Mouse (Mus musculus) Patski (cell line): ENCODE measurements around the gene Lyl1. TPM values are rescaled to one million over a fixed set of nuclear protein-coding genes. Genes with fewer than 3 reads are reported as not detected.

Experiments
- ATAC-seq: fragments of 100-300 bp; one replicate; pipeline ENCODE4 v1.8.0; 2021
- CTCF ChIA-PET: fragments of 350-600 bp; sonication (Branson Sonifier 250); formaldehyde crosslinking; loops from one replicate; lab custom pipeline; 2022; ENCODE audit warnings: inconsistent platforms; lab: Charles Lee
- POLR2A ChIA-PET: fragments of 350-600 bp; sonication (Branson Sonifier 250); formaldehyde crosslinking; loops from one replicate; lab custom pipeline; 2022; ENCODE audit warnings: antibody characterized with exemption, inconsistent platforms; lab: Charles Lee
- DNase-seq: peaks from one replicate; pipeline ENCODE4 v3.0.0-alpha.2; 2011; ENCODE audit warnings: low read depth, low spot score
- H3K27me3 ChIP-seq: fragments of 371-371 bp; one replicate; pipeline ENCODE4 v1.5.1; 2021
- CTCF ChIP-seq: fragments of 100-300 bp; IDR thresholded peaks from one replicate; pipeline ENCODE4 v1.5.1; 2021
- in situ Hi-C: fragments of 300-500 bp; cut with MboI; formaldehyde crosslinking; loops from 3 replicates; pipeline ENCODE4 v1.11.1; 2018; ENCODE audit warnings: low pct_unique_long_range_greater_than_20kb, mixed read lengths
- polyA plus RNA-seq: library from polyadenylated mRNA; unstranded; gene quantifications from one replicate; pipeline ENCODE4 v1.2.3, GENCODE M21; 2021

Lyl1 gene
- 0.13 TPM for polyA plus RNA-seq

DNA sequence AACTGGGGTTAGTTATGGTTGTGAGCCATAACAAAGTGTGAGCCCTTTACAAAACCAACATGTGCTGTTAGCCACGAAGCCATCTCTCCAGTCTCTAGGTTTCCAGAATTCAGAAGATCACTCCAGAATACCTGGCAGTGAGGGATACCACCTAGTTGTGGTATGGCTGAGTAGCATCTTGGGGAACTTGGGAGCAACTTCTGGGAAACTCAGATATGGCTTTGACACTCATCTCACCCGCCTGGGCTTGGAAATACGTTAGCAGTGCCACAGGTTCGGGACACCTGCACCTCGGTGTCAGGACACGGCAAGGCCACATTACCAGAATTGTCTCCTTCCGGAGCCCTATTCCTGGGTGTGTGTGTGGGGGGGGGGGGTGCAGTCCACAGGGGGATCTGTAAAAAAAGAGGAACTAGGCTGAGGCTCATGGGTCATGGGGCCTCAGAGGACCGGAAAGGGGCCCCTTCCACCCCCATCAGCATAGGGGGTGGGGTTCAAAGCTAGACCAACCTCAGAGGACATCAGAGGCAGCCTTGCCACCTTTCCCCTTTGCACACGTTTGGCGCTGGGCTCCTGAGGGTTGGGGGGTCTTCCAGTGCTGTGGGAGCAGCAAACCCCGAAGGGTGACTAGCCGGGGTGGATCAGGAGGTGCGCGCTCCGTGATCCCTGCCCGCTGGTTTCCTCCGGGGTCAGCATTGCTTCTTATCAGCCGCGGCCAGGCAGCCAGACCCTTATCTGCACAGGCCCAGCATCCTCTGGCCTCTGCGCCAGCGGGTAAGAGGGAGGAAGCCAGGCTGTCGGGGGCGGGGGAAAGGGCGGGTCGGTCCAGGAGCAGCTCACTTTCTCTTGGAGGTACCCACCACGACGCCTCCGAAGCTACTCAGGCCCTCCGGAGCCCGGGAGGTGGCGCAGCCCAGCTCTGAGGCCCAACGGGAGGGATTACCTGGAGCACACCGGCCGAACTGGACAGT lies at the start of gene Lyl1:
Gene Lyl1, plus strand, starts transcription at position 517 of the 971 bp plus-strand sequence.
- POLR2A ChIA-PET: interaction anchor here (0.7 to 2.7 kb wide), 2 partner anchors 114 to 336 kb away, joined by 3 to 6 read pairs; partner anchors contain the start of gene Tnpo2
- TF ChIP-seq CTCF: no peak
- CTCF ChIA-PET: interaction anchor here (1.3 to 3.7 kb wide), 3 partner anchors 104 to 114 kb away, joined by 5 to 20 read pairs (median 5); no protein-coding TSS in a partner anchor
- no peaks in the 10 kb centered on the region for H3K27me3 ChIP-seq
- in situ Hi-C loops: loop anchor here (5.0 kb wide), 1 partner anchor 36 kb away; no protein-coding TSS in a partner anchor
- DNase-seq (no peak), ATAC-seq (no peak)

DNA sequence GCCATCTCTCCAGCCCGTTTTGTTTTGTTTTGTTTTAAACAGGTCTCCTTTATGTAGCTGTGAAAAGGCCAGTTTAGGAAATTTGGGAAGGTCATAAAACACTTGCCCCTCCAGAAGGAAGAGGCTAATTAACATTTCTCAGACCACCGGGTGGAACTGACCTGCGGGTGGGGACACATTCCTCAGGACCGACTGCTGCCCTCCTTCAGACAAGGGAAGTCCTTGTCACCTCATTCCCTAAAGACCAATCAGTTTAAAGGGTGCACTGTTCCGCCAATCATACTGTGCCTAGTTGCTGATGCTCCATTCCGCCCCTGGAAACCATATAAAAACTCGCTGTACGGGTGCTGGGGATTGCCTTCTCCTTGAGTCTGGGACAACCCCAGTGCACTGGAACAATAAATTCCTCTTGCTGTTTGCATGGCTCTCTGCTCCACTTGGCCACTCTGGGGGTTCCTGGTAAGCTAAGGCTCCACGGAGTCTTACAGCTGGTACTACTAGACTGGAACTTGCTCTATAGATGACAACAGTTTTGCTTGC lies 48.1 kb upstream of the Lyl1 start:
- DNase-seq (no peak), ATAC-seq (no peak)
- H3K27me3 ChIP-seq: no peaks in the 10 kb centered on the region
- ChIA-PET CTCF (no interaction called here), POLR2A (no interaction called here)
- no peak for TF ChIP-seq CTCF
- in situ Hi-C loops: loop anchor here (25.0 kb wide), 1 partner anchor 641 kb away; the partner anchor contains the start of genes 1700067K01Rik, 2210011C24Rik and Palm3

DNA sequence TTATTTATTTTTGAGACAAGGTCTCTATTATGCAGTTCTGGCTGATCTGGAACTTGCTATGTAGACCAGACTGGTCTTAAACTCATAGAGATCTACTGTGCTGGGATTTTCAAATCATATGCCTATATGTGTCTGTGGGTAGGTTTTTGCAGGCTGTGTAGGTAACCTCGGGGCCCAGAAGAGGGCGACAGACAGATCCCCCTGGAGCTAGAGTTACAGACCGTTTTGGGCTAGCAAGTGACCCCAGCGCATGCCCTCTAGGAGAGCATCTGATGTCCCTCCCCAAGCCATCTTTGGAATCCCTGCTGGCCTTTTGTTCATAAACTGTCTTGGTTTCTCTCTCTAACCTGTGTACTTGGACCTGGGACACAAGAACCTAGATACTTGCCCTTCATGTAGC lies 46.7 kb upstream of the Lyl1 start:
- in situ Hi-C loops: loop anchor here (25.0 kb wide), 1 partner anchor 642 kb away; the partner anchor contains the start of genes 1700067K01Rik, 2210011C24Rik and Palm3

DNA sequence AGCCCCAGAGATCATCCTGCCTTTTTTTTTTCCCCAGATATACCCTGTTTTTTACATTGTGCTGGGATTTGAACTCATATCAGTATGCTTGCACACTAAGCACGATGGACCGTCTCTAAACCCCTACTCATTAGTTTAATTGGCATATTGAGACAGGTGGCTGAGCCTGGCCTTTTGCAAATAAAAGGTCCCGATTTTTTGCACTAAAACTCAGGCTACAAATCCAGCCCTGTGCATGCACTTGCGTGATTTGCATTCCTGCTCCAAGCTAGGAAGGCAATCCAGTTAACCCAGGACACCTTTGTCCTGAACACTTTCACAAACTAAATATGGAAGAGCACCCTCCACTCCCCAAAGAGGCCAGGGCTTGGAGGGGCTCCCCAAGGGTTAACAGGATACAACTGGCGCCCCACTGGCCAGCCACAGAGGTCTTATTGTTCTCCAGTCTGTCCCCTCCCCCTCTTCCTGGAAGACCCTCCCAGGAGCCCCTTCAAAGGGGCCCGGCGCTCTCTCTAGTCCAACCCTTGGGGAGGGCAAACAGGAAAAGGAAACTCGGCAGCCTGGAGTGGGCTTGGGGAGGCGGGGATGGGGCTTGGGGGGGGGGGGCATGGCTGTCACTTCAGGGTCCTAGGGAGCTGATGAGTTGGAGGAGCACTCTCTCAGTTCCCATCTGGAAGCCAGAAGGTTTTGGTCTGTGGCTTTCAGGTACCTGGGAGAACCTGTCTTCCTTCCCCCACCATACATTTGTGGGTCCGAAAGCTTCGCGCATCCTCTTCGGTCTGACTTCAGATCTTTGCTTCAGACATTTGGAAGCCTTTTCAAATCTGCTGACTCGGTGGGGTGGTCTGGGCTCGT lies 45.7 kb upstream of the Lyl1 start:
- no peaks in the 10 kb centered on the region for H3K27me3 ChIP-seq
- ChIA-PET POLR2A (interaction anchor here (0.6 kb wide), 1 partner anchor 681 kb away, joined by 8 read pairs; no protein-coding TSS in a partner anchor), CTCF (no interaction called here)
- DNase-seq (no peak), ATAC-seq (no peak)
- TF ChIP-seq CTCF: no peak
- in situ Hi-C loops: loop anchor here (25.0 kb wide), 1 partner anchor 643 kb away; the partner anchor contains the start of genes 1700067K01Rik, 2210011C24Rik and Palm3

More for the DNA sequence above, 46.7 kb upstream of the Lyl1 start:
- DNase-seq (no peak), ATAC-seq (no peak)
- no peaks in the 10 kb centered on the region for H3K27me3 ChIP-seq
- CTCF ChIA-PET: no interaction called here
- TF ChIP-seq CTCF: no peak
- POLR2A ChIA-PET: no interaction called here

DNA sequence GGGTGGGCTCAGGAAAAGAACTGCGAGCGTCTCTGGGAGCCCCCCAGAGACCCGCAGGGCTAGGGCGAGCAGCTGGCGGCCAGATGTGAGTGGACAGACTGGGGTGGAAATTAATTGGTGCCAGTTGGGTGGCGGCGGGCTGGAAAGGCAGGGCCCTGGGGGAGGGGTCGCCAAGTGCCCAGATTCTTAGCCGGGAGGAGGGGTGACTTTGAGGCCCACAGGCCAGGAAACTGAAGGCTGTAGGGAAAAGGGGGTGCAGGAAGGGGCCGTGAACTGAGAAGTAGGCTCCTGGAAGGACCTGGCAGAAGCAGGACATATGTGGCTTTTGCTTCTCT lies 45.1 kb upstream of the Lyl1 start:
- in situ Hi-C loops: loop anchor here (25.0 kb wide), 1 partner anchor 644 kb away; the partner anchor contains the start of genes 1700067K01Rik, 2210011C24Rik and Palm3
- TF ChIP-seq CTCF: no peak
- ChIA-PET POLR2A (interaction anchor here (0.6 kb wide), 1 partner anchor 682 kb away, joined by 8 read pairs; no protein-coding TSS in a partner anchor), CTCF (interaction anchor here (1.0 to 1.1 kb wide), 2 partner anchors 12 to 16 kb away, joined by 3 to 5 read pairs; no protein-coding TSS in a partner anchor)
- H3K27me3 ChIP-seq: no peaks in the 10 kb centered on the region
- ATAC-seq: no peak
- DNase-seq: no peak

DNA sequence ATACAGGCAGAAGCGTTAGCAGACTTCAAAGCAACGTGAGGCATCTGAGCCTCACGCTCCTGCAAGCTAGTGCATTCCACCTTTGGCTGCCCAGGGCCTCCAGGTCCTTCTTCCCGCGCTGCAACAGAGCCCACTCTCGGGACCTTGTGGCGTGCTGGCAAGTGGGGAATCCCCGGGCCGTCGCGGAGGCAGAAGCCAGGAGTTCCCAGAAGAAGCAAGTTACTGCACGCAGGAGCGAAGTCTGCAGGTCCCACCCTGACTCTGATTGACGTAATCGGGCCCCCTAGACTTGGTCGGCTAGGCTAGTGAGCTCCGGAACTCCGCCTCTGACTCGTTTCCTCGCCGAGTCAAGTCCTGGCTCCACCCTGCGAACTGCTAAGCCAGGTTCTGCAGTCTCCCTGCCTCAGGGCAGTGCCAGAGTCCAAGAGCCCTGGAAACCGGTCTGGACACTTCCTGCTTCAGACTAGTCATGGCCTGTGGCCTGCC lies 44.6 kb upstream of the Lyl1 start:
- ChIA-PET CTCF (interaction anchor here (1.0 to 1.1 kb wide), 3 partner anchors 12 to 18 kb away, joined by 3 to 5 read pairs (median 3); no protein-coding TSS in a partner anchor), POLR2A (no interaction called here)
- ATAC-seq (peak; percentile 46), DNase-seq (no peak)
- no peaks in the 10 kb centered on the region for H3K27me3 ChIP-seq
- TF ChIP-seq CTCF: no peak
- in situ Hi-C loops: loop anchor here (25.0 kb wide), 1 partner anchor 644 kb away; the partner anchor contains the start of genes 1700067K01Rik, 2210011C24Rik and Palm3

DNA sequence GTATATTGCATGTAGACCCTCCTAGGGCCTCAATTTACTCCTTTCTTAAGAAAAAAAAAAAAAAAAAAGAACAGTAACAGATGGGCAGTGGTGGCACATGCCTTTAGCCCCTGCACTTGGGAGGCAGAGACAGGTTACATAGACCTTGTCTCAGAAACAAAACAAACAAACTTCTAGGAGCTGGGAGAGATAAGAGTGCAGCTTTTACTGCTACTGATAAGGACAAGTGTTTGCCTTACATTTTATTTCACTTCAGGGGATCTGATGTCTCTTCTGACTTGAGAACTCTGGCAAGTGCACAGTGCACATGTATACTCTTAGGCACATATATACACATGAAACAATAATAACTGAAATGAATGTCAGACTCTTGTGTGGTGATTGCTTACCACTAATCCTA lies 44.1 kb upstream of the Lyl1 start:
- no peak for TF ChIP-seq CTCF
- no peak for DNase-seq
- ChIA-PET CTCF (interaction anchor here (0.7 to 1.1 kb wide), 4 partner anchors 13 to 505 kb away, joined by 3 to 5 read pairs (median 3); no protein-coding TSS in a partner anchor), POLR2A (interaction anchor here (0.7 kb wide), 1 partner anchor 164 kb away, joined by 4 read pairs; no protein-coding TSS in a partner anchor)
- in situ Hi-C loops: loop anchor here (25.0 kb wide), 1 partner anchor 645 kb away; the partner anchor contains the start of genes 1700067K01Rik, 2210011C24Rik and Palm3
- no peak for ATAC-seq
- H3K27me3 ChIP-seq: no peaks in the 10 kb centered on the region

DNA sequence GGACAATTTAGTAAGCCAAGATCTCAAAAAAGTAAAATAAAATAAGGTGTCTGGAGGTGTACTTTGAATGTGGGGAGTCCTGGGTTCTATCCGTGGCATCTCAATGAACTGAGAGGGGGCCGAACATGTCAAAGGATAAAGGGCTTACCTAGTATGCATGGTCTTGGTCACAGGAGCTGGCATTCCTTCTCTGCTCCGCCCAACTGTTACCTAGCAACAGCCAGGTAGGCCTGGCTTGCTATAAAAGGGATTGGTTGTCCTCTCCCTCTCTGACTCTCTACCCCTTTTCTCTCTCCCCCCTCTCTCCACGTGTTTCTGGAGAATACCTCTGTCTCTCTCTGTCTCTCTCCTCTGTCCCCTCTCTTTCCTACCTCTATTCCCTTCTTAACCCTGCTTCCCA lies 43.6 kb upstream of the Lyl1 start:
- TF ChIP-seq CTCF: no peak
- ATAC-seq (no peak), DNase-seq (no peak)
- no peaks in the 10 kb centered on the region for H3K27me3 ChIP-seq
- ChIA-PET POLR2A (interaction anchor here (0.6 to 0.7 kb wide), 4 partner anchors 163 to 509 kb away, joined by 3 to 8 read pairs (median 4); no protein-coding TSS in a partner anchor), CTCF (interaction anchor here (0.7 to 1.0 kb wide), 2 partner anchors 19 to 505 kb away, joined by 3 read pairs; no protein-coding TSS in a partner anchor)
- in situ Hi-C loops: loop anchor here (25.0 kb wide), 1 partner anchor 645 kb away; the partner anchor contains the start of genes 1700067K01Rik, 2210011C24Rik and Palm3

DNA sequence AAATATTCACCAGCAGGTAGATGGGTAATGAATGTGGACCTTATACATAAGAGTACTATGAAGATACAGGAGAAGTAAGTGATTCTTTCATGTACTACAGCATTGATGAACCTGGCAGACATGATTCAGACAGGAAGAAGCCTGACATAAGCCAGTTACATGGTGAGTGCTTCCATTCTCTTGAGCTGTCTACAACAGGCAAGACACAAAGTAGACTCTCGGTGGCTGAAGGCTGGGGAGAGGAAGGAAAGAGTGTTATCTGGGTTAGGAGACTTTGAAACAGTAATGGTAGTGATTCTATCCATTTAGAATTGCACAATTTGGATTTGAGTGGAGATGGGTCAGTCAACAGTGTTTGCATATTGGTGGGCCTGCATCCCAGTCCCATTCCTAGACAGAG lies 42.3 kb upstream of the Lyl1 start:
- no peak for TF ChIP-seq CTCF
- in situ Hi-C loops: loop anchor here (25.0 kb wide), 1 partner anchor 647 kb away; the partner anchor contains the start of genes 1700067K01Rik, 2210011C24Rik and Palm3
- no peak for ATAC-seq
- DNase-seq: no peak
- ChIA-PET POLR2A (interaction anchor here (0.7 kb wide), 1 partner anchor 1749 kb away, joined by 3 read pairs; no protein-coding TSS in a partner anchor), CTCF (interaction anchor here (0.8 to 1.7 kb wide), 3 partner anchors 11 to 75 kb away, joined by 3 read pairs; no protein-coding TSS in a partner anchor)
- no peaks in the 10 kb centered on the region for H3K27me3 ChIP-seq
